Mouse (Mus musculus) heart, embryonic 13.5 days (tissue): Measurements from ENCODE around the gene Nkx2-5. TPM values are rescaled to one million over a fixed set of nuclear protein-coding genes. Genes with fewer than 3 reads are reported as not detected.
A peak's percentile ranks its signal among the peaks of the same experiment; 100 is the strongest.

Experiments used
- ATAC-seq: fragments of 200-750 bp; cut with Nextera tagmentation; 2 replicates; pipeline ENCODE4 v1.8.0; 2017; ENCODE audit warnings: moderate TSS enrichment; ENCODE audit not compliant: insufficient number of reproducible peaks, low FRiP score, low TSS enrichment; ENCODE audit errors: extremely low read depth
- H3K27ac ChIP-seq: fragments of 300-500 bp; sonication (generic); replicated peaks from 2 replicates; pipeline ENCODE4 v1.5.1; 2015; ENCODE audit warnings: moderate library complexity, mild to moderate bottlenecking, inconsistent platforms
- H3K27me3 ChIP-seq: fragments of 300-500 bp; sonication (generic); replicated peaks from 2 replicates; pipeline ENCODE4 v1.6.1; 2015; ENCODE audit warnings: mild to moderate bottlenecking, inconsistent platforms
- H3K36me3 ChIP-seq: fragments of 300-500 bp; sonication (generic); 2 replicates; pipeline ENCODE4 v1.6.1; 2015; ENCODE audit warnings: mild to moderate bottlenecking, inconsistent platforms
- H3K4me1 ChIP-seq: fragments of 300-500 bp; sonication (generic); 2 replicates; pipeline ENCODE4 v1.6.1; 2015; ENCODE audit warnings: inconsistent platforms
- H3K4me2 ChIP-seq: fragments of 300-500 bp; sonication (generic); 2 replicates; pipeline ENCODE4 v1.6.1; 2015; ENCODE audit warnings: inconsistent platforms, mild to moderate bottlenecking, moderate library complexity
- H3K4me3 ChIP-seq: fragments of 300-500 bp; sonication (generic); 2 replicates; pipeline ENCODE4 v1.5.1; 2015; ENCODE audit warnings: moderate library complexity, mild to moderate bottlenecking, inconsistent platforms
- H3K9ac ChIP-seq: fragments of 300-500 bp; sonication (generic); 2 replicates; pipeline ENCODE4 v1.6.1; 2015; ENCODE audit warnings: inconsistent platforms, mild to moderate bottlenecking, moderate library complexity
- H3K9me3 ChIP-seq: fragments of 300-500 bp; sonication (generic); 2 replicates; pipeline ENCODE4 v1.6.1; 2016; ENCODE audit warnings: inconsistent platforms
- WGBS: fragments of 180-500 bp; shearing (Covaris S2); methylation state at CpG from one replicate; pipeline ENCODE4 v1.1.7; 2015; ENCODE audit warnings: mixed read lengths; 5-methylcytosine and 5-hydroxymethylcytosine counted together
- polyA plus RNA-seq: library from polyadenylated mRNA; unstranded; fragments of >200 nt; fragmentation: Nextera tagmentation; extraction: Ambion mirVana; gene quantifications from 2 replicates; pipeline ENCODE4 v1.2.1, GENCODE M21; 2015

The Nkx2-5 gene
- polyA plus RNA-seq, 1 experiment from 2014 or later = 136 TPM

DNA sequence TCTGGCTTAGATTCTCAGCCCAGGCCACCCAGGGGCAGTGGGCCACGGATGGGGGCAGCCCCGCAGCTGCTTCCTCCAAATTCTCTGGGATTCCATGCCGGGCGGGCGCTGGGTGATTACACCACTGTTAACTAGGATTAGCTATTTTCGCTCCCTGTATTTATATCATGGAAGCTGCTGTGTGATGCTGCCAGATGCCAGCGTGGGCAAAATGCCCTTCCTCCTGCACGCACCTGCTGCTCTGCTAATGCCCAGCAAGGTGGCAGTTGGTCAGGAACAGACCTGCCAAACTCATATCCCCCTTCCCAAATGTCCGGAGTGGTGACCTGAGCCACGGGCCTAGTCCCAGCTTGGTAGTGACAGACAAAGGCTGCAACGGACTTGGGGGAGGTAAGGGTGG lies 29.7 kb upstream of the Nkx2-5 start:
- Histone ChIP-seq H3K4me2 (no peak overlapping the region), H3K9me3 (0 out of 2 replicates have a peak, but pooled peaks cover 4% of the 10 kb centered on the region), H3K27me3 (no peaks in the 10 kb centered on the region), H3K27ac (peak overlapping the region; percentile 68), H3K4me3 (no peak overlapping the region), H3K9ac (peak overlapping the region; percentile 58; the same call in 1 of the 2 replicates), H3K4me1 (peaks cover 46% of the 10 kb centered on the region), H3K36me3 (no peaks in the 10 kb centered on the region)
- no peak for ATAC-seq
- 68% methylated on average over 11 of the region's 11 CpGs for WGBS

- Histone ChIP-seq H3K27me3 (no peaks in the 10 kb centered on the region), H3K36me3 (no peaks in the 10 kb centered on the region), H3K4me1 (peaks cover 51% of the 10 kb centered on the region), H3K27ac (peak overlapping the region; percentile 68), H3K9me3 (0 out of 2 replicates have a peak, but pooled peaks cover 2% of the 10 kb centered on the region), H3K4me2 (no peak overlapping the region), H3K9ac (no peak overlapping the region), H3K4me3 (no peak overlapping the region)
- no peak for ATAC-seq
- WGBS = 53% methylated on average over 8 of the region's 8 CpGs
Observed at GRCm38 (mm10) chr17:26873502-26873901, 28.7 kb upstream of the Nkx2-5 start.

- ATAC-seq = no peak
- 48% methylated on average over 3 of the region's 3 CpGs for WGBS
Observed at GRCm38 (mm10) chr17:26872870-26873269, 28.1 kb upstream of the Nkx2-5 start.

DNA sequence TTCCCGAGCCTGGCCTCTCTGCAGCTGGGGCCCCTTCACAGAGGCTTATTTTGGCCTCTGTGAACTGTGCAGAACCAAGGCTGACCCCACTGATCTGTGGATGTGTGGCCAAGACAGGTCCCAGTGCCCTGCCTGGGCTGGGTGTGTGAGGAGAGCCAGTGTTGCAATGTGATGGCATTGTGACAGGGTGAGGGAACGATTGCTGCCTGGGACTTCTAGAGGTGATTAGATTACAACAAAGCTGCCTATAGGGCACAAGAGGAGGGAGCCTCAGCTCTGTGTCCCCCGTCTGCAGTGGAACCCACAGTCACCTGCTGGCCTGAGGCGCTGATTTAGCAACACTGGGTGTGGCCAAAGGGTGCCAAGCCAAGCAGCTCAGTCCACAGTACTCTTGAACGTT lies 23.9 kb upstream of the Nkx2-5 start:
- H3K36me3 ChIP-seq = no peaks in the 10 kb centered on the region
- no peaks in the 10 kb centered on the region for H3K9me3 ChIP-seq
- H3K9ac ChIP-seq = peak overlapping the region; percentile 69
- H3K4me1 ChIP-seq = peaks cover 58% of the 10 kb centered on the region
- no peaks in the 10 kb centered on the region for H3K27me3 ChIP-seq
- WGBS = 13% methylated on average over 5 of the region's 5 CpGs
- H3K27ac ChIP-seq = peak overlapping the region; percentile 97
- peak overlapping the region; percentile 21 for H3K4me3 ChIP-seq
- ATAC-seq = peak; percentile 78; the same call in 1 of the 2 replicates
- H3K4me2 ChIP-seq = peak overlapping the region; percentile 56

More at GRCm38 (mm10) chr17:26872870-26873269, 28.1 kb upstream of the Nkx2-5 start:
- H3K4me2 ChIP-seq = no peak overlapping the region
- peaks cover 50% of the 10 kb centered on the region for H3K4me1 ChIP-seq
- H3K9ac ChIP-seq = no peak overlapping the region
- no peak overlapping the region for H3K4me3 ChIP-seq
- no peaks in the 10 kb centered on the region for H3K27me3 ChIP-seq
- H3K9me3 ChIP-seq = no peaks in the 10 kb centered on the region
- H3K27ac ChIP-seq = peak overlapping the region; percentile 44
- no peaks in the 10 kb centered on the region for H3K36me3 ChIP-seq

DNA sequence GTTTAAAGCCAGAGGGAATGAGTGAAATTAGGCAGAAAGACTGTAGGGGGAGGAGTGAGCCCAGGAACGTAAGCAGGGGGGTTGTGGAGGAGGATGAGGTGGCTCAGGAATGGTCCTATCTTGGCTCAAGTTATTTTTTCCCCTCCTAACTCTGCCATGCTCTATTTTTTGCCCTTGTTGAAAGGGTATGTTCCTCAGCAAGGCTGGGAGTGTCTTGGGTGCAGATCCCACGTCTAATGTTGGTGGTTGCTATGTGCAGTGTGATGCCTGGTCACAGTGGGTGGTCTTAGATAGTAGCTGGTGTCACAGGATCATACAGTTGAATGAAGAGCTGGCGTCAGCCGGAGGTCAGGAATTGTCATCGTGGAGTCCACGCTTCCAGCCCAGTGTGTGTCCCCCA lies 20.3 kb upstream of the Nkx2-5 start:
- Histone ChIP-seq H3K4me3 (no peak overlapping the region), H3K36me3 (0 out of 2 replicates have a peak, but pooled peaks cover 4% of the 10 kb centered on the region), H3K4me1 (peaks cover 76% of the 10 kb centered on the region), H3K27me3 (no peaks in the 10 kb centered on the region), H3K27ac (peak overlapping the region; percentile 99), H3K9me3 (no peaks in the 10 kb centered on the region), H3K4me2 (peak overlapping the region; percentile 60), H3K9ac (peak overlapping the region; percentile 75)
- WGBS = 34% methylated on average over 6 of the region's 6 CpGs
- no peak for ATAC-seq

DNA sequence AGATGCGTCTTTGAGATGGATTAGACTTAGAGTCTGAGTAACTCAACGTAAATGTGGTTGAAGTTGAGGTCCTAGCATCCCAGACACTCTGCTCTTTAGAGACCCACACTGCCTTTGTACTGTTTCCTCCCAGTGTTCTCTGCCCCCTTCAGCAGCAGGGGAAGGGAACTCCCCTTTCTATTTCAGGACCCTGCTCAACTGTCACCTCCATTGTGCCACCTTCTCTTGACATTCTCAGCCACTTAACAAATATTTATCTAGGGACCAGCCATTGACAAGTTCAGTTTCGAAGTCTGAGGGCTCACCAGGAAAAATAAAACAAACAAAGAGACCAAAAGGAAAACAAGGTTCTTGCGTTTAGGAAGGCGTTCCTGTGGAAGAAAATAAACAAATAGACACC lies 19.5 kb upstream of the Nkx2-5 start:
- Histone ChIP-seq H3K9ac (peak overlapping the region; percentile 75), H3K36me3 (0 out of 2 replicates have a peak, but pooled peaks cover 4% of the 10 kb centered on the region), H3K4me1 (peaks cover 77% of the 10 kb centered on the region), H3K27ac (peak overlapping the region; percentile 99), H3K4me3 (no peak overlapping the region), H3K9me3 (no peaks in the 10 kb centered on the region), H3K4me2 (peak overlapping the region; percentile 60), H3K27me3 (no peaks in the 10 kb centered on the region)
- ATAC-seq = no peak
- 20% methylated on average over 5 of the region's 5 CpGs for WGBS

GRCm38 (mm10) chr17:26861793-26862192 lies 17.0 kb upstream of the Nkx2-5 start:
- Histone ChIP-seq H3K27ac (peak overlapping the region; percentile 92), H3K4me3 (no peak overlapping the region), H3K9ac (peak overlapping the region; percentile 69), H3K4me2 (peak overlapping the region; percentile 46), H3K36me3 (0 out of 2 replicates have a peak, but pooled peaks cover 4% of the 10 kb centered on the region), H3K27me3 (peaks cover 12% of the 10 kb centered on the region), H3K4me1 (peaks cover 70% of the 10 kb centered on the region), H3K9me3 (no peaks in the 10 kb centered on the region)
- no peak for ATAC-seq
- 50% methylated on average over 4 of the region's 4 CpGs for WGBS

- Histone ChIP-seq H3K9ac (peak overlapping the region; percentile 69), H3K27ac (peak overlapping the region; percentile 92), H3K4me2 (peak overlapping the region; percentile 46), H3K36me3 (0 out of 2 replicates have a peak, but pooled peaks cover 4% of the 10 kb centered on the region), H3K4me1 (peaks cover 73% of the 10 kb centered on the region), H3K27me3 (peaks cover 16% of the 10 kb centered on the region), H3K4me3 (no peak overlapping the region), H3K9me3 (no peaks in the 10 kb centered on the region)
- 2% methylated on average over 6 of the region's 6 CpGs for WGBS
- peak; percentile 62; the same call in 1 of the 2 replicates for ATAC-seq
Observed at GRCm38 (mm10) chr17:26861383-26861782, 16.6 kb upstream of the Nkx2-5 start.

DNA sequence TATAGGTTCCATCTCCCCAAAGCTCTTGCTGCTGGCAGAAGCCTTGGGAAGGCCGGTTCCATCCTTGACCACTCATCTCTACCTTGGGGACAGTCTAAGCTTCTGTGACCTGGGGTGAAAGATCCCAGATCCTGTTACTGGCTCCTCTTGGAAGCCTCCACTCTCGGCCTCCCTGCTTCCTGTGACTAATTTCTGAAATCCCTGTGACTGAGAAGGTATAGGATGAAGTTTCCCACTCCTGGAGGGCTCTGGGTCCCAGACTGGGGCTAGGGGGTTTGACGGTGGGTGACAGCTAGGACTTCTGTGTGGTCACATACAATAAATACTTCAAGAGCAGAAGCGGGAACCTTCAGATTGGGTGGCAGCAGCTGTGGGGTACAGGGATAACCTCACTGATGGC lies 16.1 kb upstream of the Nkx2-5 start:
- Histone ChIP-seq H3K9me3 (no peaks in the 10 kb centered on the region), H3K9ac (peak overlapping the region; percentile 69), H3K27ac (peak overlapping the region; percentile 92), H3K27me3 (peaks cover 21% of the 10 kb centered on the region), H3K4me3 (no peak overlapping the region), H3K36me3 (0 out of 2 replicates have a peak, but pooled peaks cover 4% of the 10 kb centered on the region), H3K4me1 (peaks cover 74% of the 10 kb centered on the region), H3K4me2 (peak overlapping the region; percentile 46)
- WGBS = 30% methylated on average over 4 of the region's 4 CpGs
- ATAC-seq = no peak

GRCm38 (mm10) chr17:26852262-26852661 lies 7.5 kb upstream of the Nkx2-5 start:
- Histone ChIP-seq H3K9me3 (no peaks in the 10 kb centered on the region), H3K27ac (peak overlapping the region; percentile 99), H3K4me1 (peaks cover 40% of the 10 kb centered on the region), H3K36me3 (no peaks in the 10 kb centered on the region), H3K27me3 (peaks cover 79% of the 10 kb centered on the region), H3K4me2 (peak overlapping the region; percentile 78), H3K9ac (peak overlapping the region; percentile 93), H3K4me3 (peak overlapping the region; percentile 59)
- WGBS = 15% methylated on average over 4 of the region's 4 CpGs
- ATAC-seq = no peak

GRCm38 (mm10) chr17:26851136-26851460 lies 6.3 kb upstream of the Nkx2-5 start:
- ATAC-seq = no peak

More at GRCm38 (mm10) chr17:26851136-26851460, 6.3 kb upstream of the Nkx2-5 start:
- Histone ChIP-seq H3K27me3 (peaks cover 75% of the 10 kb centered on the region), H3K4me1 (peaks cover 31% of the 10 kb centered on the region), H3K9ac (peak overlapping the region; percentile 93), H3K4me2 (peak overlapping the region; percentile 78), H3K27ac (peak overlapping the region; percentile 99), H3K4me3 (peak overlapping the region; percentile 59), H3K36me3 (no peaks in the 10 kb centered on the region), H3K9me3 (no peaks in the 10 kb centered on the region)
- WGBS = 9% methylated on average over 8 of the region's 8 CpGs
